Mouse (Mus musculus) adrenal gland, adult 8-10 months (tissue): ENCODE measurements around the gene Slc17a1. TPM values are rescaled to one million over a fixed set of nuclear protein-coding genes. Genes with fewer than 3 reads are reported as not detected.
A peak's percentile ranks its signal among the peaks of the same experiment; 100 is the strongest.

ENCODE experiments used
- DNase-seq: peaks from one replicate; pipeline ENCODE4 v3.0.0; 2022
- total RNA-seq, 4 experiments: library from RNA; stranded (reverse); gene quantifications; 2 replicates each; pipeline ENCODE4 v1.2.4; 2022

Slc17a1 gene
- not detected for total RNA-seq

DNA sequence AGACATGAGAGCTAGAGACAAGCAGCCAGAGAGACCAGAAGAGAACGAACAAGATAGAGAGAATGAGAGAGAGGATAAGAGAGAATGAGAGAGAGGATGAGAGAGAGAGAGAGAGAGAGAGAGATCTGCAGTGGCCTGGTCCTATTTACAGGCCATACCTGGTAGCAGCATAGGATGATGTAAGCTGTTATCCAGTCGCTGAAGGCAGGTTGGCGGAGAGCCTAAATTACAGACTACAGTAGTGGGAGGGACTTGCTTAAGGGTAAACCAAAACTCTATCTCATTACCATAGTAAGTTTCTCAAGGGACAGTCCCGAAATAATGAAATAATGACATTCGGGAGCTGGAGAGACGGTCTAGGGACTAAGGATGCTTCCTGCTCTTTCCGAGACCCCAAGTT lies at the start of gene Slc17a1:
Gene Slc17a1, plus strand, starts transcription at position 346 of the 400 bp plus-strand sequence.
- DNase-seq, result no peak

DNA sequence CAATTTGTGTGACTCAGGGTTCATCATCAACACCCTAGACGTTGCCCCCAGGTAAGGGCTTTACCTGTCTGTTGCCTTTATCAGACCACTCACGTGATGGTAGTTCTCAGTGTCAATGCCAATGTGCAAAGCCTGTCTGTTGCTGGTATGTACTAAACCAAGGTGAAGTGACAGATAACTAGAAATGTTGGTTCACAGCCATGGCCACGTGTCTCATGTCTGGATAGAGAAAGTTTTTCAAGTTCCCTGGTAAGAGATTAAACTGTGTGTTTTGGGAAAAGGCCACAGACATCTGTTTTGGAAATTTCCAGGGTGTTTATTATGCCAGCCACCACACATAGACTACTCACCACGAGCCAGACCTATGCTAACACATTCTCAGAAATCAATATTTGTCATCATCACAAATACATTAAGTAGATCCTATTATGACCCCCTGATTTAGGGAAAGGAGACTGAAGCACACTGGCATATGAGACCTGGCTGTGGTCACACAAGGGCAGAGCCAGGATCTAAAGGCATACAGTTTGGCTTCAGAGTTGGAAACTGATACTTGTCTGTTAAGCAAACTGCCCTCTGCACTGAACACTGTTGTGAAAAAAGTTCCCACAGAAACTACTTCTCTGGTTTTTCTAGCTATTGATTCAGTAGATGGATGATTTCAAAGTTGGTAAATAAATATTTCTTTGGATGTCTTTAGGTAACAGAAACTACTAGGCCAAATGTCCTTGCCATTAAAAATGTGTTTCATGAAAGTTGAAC lies 47.2 kb upstream of the Slc17a1 start:
- no peak for DNase-seq

DNA sequence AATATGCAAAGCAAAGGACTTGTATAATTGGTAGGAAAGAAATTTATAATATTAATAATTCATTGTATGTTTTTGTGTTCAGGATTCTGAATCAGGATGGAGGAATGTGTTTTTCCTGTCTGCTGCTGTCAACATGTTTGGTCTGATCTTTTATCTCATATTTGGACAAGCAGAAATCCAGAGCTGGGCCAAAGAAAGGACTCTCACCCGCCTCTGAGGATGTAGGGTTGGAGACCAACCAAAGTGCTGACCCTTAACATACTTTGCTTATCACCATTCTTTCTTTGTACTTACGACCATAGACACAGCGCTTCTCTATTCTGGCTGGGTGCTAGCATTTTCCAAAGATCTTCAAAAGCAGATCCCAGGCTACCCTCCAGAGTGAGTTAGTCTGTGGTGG lies 45.3 kb upstream of the Slc17a1 start:
- no peak for DNase-seq

DNA sequence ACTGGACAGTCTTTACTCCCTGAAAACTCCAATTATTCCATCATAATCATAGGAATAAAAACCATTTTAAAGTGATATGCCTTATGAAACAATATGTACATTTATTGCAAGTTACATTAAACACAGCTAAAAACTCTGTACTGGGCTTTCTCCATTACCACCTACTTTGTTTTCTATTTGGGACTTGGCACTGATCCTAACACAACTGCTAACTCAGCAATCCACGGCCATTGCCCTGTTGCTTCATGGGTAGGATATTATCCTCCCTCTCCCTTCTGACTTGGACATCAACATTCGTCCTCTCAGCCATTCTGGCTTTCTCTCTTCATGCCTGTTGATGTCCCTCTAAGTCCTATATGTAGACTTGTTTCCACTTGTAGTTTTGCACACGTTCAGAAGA lies 40.9 kb upstream of the Slc17a1 start:
- DNase-seq, result no peak

DNA sequence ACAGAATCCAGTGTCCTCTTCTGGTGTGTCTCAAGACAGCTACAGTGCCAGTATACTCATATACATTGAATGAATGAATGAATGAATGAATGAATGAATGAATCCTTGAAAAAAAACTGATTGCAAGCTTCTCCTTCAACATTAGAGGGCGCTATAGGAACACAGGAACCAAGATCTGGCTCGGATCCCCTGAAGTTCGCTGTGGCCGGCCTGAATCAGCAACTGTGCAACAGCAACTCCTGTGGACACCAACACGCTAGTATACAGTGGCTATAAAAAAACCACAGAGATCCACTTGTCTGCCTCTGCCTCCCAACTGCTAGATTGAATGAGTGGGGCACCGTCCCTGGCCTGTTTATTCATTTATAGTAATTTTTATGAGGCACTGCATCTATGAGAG lies 34.5 kb upstream of the Slc17a1 start:
- DNase-seq, result peak; percentile 6

DNA sequence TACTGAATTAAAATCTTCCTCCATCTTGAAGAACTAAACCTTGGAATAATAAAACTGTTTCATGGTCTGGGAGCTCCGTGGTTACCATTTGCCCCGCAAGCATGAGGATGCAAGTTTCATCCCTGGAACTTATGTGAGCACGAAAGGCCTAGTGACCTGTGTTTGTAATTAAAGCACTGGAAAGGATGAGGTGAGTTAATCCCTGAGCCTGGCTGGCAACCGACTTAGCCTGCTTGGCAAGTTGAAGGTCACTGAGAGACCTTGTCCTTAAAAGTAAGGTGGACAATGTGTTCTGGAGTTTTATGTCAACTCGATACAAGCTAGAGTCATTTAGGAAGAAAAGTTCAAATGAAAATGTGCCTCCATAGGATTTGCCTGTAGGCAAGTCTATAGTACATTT lies 32.7 kb upstream of the Slc17a1 start:
- no peak for DNase-seq

DNA sequence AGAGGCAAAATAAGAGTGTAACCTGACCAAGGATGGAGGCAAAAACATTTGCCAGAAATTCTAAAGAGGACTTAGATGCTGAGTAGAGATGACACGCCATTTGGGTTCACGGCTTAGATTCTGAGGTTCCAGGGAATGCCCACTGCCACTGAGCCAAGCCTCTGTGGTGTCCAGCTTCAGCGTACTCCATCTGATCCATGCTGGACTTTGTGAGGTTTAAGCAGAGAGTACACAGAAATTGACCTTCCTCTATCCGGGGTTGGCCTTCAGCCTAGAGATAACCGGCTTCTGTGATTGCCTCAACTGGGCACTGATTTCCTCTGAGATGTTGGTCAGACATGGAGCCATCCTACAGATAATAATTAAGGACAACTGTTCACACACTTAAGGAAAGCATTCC lies 30.9 kb upstream of the Slc17a1 start:
- peak; percentile 48 for DNase-seq

DNA sequence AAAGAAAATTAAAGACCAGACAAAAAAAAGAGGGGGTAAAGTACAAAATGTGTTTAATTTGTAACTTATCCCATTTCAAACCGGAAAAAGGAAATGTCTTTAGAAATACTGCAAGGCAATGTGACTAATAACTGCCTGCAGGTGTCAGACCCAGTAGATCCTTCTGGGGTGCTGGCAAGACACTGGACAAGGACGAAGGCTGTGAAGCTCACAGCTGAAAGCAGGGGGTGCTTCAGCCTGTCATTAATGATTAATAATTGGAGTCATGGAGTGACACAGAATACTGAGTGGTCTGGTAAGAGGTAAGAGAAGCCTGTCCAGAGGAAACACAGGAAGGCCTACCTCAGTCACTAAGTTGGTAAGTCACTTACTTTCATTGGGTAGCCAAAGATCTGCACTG lies 28.2 kb upstream of the Slc17a1 start, which contains the start of gene Slc17a3:
Gene Slc17a3, plus strand, starts transcription at position 127 of the 400 bp plus-strand sequence.
- DNase-seq, result no peak

DNA sequence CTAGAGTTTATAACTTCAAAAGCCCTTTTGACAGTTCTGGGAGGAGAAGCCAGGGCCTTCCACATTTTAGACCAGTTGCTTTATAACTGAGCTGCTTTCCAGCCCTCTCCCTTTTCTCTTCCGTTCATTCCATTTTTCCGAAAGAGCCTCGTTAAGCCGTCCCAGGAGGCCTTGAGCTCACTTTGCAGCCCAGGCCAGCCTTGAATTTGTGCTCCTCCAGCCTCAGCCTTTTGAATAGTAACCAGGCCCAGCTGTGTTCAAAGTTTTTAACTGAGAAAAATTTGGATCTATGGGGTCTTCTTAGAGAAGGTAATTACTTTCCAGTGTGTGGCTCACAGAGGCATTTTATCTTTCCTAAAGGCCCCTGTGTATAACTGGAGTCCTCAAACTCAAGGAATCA lies 21.7 kb upstream of the Slc17a1 start:
- DNase-seq, result no peak

DNA sequence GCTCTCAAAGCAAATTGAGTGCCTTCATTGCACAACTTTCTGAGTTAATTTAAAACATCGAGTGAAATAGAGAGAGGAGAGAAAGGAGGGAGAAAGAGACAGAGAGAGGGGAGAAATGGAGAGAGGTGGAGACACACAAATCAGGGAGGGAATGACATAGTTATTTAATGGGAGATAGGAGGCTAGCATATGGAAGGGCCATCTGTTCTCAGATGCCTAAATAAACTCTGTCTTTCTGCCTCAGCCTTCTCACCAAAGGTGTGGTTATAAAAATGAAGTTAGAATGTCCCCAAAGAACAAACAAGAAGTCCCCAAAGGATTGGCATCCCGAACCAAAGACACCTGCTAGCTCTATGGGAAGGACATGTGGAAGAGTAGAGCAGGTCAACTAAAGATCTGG lies 18.3 kb upstream of the Slc17a1 start:
- DNase-seq, result no peak

DNA sequence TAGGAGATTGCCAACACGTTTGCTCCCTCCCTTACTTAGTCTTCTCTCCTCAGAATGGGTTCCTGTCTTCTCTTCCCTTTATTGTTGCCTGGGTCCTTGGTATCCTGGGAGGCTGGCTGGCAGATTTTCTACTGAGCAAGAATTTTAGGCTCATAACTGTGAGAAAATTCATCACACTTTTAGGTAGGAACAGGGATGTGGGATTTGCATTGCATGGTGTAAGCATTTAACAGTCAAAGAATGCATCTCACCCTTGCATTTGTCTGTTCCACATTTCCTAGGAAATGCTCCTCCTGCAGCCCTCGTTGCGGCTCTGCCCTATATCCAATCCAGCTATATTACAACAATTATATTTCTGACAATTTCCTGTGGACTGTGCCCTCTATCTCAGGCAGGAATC lies 11.1 kb upstream of the Slc17a1 start:
- no peak for DNase-seq

DNA sequence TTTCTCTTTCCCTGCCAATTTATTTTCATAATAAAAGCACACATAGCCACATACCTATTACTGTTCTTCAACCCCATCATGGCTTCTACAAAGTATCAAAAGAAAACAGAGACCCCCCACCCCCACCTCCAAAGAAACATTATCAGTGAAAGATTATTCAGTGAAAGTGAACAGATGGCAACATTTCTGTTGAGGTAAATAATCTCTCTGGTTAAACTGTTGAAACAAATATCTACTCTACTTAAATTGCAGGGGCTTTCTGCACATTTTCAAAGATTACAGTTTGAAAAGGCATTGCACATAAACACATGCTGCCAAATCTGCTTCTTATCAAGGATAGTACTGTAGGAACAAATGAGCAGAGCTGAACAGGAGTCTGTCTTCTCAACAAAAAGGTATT lies 5.7 kb upstream of the Slc17a1 start:
- DNase-seq, result no peak

DNA sequence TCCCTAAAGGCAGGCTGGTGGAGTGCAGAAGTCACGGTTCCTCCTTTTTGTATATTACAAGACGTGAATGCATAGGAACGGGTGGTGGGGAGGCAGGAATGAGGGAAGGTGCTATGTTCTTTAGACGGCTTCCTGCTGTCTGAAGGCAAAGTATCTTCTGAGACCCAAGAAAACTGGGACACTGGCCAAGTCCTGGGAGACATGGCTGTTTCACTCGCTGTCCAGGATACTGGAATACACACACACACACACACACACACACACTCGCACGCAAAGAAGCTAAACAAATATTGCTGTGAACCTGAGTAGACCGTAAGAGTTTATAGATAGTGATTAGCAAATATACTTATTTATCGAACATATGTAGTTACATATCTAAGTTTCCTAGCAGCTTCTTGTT lies 2.8 kb upstream of the Slc17a1 start:
- DNase-seq, result no peak

DNA sequence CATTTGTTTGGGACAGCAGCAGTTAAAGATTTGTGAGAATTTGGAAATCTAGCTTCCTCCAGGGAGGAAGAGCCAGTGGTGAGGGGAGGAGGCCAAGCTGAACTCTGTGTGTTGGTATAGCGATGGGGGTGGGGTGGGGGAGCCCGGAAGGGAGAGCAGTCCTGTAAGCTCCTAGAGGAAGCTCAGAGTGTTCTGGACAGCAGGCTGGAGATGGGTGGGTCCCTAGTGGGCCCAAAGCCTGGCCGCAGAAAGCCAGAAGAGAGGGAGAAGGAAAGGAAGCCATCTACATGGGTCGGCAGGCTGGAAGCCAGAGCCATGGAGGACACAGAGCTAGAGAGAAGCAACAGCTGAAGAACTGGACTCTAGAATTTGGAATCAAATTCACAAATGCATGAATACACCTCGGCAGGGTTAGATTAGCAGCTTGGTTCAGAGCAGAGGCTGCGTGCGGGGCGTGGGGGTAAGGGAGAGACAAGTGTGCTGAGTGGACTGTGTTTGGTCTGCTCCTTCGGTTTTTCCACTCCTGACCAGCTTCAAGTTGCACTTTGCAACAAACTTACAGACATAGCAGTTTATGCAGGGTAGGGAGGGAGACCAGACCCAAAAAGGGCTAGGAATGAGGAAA lies 1.4 kb upstream of the Slc17a1 start:
- no peak for DNase-seq

DNA sequence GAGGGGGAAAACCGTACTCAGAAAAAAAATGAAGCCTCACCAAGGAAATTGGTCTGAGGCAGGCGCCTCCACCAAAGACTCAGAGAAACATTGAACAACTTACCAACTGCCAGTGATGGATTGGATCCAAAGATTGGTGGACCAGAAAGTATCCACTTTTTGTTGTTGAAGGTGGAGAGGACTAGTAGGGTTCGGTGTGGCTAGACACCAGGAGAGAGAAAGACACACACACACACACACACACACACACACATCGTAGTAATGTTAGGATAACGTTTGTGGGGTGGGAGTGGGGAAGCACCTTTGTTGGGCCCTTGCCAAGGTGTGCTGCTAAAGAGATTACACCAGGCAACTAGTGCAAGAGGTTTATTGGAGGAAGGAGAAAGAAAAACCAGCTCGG lies 550 bp upstream of the Slc17a1 start:
- no peak for DNase-seq

DNA sequence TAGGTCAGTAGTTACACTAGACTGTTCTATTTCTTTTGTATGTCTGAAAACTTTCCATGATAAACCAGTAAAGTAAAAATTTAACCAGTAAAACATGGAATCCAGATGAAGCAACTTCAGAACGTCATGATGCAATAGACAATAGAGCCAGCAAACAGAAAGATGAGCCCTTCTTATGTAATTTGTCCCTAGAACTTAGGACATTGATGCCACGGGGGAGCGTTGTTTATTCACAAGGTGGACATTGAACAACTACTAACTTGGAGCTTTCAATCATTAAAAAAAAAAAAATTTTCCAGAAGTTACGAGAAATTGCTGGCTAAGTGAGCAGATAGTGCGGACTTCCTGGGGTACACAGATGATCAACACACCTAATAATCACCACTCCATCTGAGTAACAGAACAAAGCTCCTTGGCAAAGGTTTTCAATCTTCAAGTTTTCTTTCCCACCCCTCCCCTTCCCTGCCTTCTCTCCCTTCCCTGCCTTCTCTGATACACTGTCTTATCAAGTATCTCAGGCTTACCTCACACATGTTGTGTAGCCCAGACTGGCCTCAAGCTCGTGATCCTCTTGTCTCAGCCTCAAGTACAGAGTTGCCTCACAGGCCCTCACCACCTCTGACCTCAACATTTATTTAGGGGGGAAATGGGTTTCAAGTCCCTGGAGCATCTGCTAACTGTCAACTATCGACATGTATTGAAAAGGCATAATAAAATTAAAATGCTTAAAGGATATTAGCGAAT lies 1.4 kb downstream of the Slc17a1 start:
- DNase-seq, result no peak

DNA sequence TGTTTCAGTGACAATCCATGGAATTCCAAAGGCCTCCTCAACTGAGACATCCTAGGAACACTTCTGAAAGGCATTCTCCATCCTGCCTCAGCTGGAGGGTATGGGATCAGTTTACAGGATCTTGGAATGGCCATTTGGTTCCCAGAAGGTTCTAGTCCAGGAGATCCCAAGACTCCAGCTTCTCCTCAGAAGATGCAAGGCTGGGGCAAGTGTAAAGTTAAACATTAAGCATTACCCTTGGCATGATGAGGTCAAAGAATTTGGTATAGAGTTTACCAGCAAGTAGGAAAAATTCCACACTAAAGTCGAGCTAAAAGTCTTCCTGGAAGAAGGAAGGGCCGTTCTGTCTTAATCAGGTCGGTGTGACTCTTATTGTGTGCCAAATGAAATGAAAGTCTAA lies 2.4 kb downstream of the Slc17a1 start:
- no peak for DNase-seq

DNA sequence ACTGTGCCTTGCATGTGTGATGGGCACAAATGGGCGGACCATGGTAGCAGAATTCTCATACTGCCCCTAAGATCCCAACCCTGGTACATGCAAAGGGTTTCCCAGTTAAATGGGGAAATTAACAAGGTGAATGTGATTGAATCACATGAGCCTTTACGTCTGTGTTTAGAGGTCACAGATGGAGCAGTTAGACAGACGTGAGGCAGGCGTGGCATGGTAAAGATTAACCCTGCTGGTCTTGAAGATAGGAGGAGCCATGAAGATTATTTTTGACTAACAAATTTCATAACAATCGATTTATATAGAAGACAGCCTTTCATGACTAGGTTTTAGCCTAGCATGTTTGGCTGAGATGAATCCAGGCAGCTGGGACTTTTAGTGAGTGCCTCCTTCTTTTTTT lies 5.6 kb downstream of the Slc17a1 start:
- no peak for DNase-seq

DNA sequence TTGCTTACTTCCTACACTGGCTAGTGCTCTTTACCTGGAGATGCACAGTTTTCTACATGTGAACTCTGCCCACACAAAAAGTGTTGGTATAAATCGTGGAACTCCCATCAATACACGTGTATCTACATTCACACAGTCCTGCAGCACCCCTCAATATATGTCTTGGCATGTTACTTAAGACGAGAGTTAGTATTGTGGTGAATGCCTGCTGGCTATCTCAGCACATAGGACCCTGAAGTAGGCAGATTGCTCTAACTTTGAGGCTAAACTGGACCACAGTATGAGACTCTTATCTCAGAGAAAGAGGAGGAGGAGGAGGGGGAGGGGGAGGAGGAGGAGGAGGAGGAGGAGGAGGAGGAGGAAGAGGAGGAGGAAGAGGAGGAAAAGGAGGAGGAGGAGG lies 11.6 kb downstream of the Slc17a1 start:
- no peak for DNase-seq

DNA sequence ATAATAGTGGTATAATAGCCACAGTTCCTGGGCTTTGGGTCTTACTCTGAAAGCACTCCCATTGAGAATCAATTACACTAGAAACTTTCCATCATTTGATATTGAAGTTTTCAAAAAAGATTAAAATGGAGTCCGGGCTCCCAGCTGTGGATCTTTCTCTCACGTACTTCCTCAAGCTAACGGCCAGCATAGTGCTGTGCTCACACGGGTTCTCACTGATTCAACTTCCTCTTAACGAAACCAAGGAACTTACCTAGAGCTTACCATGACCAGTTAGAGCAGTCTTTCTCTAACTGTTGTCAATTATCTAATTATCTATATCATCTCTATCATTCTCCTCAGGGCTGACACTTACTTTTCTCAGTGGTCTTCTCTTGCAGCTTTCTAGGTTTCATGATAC lies 12.1 kb downstream of the Slc17a1 start:
- DNase-seq, result no peak

DNA sequence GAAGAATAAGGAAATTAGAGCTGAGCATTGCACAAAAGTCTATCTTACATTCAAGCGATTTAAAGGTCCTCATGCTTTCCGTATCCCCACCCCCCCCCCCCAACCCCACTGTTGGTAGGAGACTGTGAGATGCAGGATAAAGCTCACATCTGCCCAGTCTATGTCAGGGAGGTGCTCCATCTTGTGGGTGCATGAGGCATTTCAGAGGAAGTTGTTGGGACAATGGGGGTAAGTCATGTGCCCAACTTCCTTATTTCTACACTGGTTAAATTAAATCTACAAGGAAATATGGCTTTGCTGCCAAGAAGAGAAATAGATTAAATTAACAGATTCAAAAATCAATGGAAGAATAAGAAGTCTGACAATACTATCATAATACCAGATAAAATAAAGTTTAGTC lies 18.0 kb downstream of the Slc17a1 start:
- DNase-seq, result no peak

DNA sequence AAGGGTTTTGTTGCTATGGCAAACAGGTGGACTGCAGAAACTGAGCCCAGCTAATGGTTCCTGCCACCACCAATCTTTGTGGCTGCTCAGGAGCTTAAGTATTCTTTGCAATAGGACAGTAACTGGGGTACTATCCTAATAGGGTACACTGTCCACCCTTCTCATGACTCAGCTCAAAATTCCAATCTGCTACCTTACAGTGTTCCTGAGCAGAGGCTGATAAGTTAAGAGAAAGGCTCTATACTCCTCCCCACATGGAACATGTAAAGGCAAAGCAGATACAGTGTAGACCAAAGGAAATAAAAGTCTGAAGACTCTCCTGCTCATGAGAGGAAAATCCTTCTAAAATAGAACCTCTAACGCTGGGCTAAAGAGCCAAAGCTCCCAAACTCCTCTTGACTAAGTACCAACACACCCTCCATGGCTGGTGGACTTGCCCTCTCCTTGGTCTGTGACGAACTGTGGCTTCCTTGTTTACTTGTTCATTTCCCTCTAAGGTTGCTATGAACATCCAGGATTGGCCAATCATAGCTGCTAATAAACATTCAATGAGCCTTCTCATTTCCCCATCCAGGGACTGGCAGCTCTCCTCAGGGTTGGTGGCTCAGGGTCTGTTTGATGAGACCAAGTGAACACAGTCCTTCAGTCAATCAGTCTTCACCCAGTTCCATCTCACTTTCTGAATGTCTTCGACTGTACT lies 19.6 kb downstream of the Slc17a1 start:
- DNase-seq, result no peak

DNA sequence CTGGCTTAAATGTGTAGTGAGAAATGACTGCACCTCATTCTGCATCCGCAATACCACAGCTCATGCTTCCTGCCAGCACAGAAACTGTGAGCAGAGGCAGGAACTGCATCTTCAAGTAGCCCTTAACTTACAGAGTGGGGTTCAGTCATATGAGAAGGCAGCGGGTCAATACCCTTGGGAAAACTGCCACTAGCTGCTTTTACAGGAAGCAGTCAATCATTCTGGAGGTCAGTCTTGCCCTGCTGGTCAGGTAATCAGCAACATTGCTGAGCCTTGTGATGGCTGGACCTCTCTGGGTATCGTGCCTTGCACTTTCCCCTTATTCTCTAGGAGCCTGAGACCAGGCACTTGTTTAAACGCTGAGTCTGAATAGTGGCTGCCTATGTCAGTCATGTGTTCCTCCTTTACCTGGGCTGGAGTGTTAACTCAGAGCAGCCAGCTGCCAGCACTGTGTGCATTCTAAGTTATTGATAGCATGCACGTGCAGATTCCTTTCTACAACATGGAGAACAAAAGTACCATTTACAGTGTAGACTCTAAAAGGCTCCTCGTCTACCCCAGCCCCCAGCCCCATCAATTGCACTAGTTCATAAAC lies 21.6 kb downstream of the Slc17a1 start:
- DNase-seq, result no peak
